Mouse (Mus musculus) T-cell, adult 66 days (primary cell): ENCODE results near the gene Cab39. TPM values are rescaled to one million over a fixed set of nuclear protein-coding genes. Genes with fewer than 3 reads are reported as not detected.

Experiments used
- total RNA-seq, 2 experiments: library from RNA; stranded (reverse); gene quantifications; 3 replicates in 1 of 2; 4 replicates in 1 of 2; pipeline ENCODE4 v1.2.4; 2023

Cab39 gene
- total RNA-seq: 100 to 1,000 TPM; 125 to 130 TPM

GRCm38 (mm10) chr1:85793208-85794105, at the start of gene Cab39:
Gene Cab39, plus strand, starts transcription at chr1:85793441.

GRCm38 (mm10) chr1:85778436-85778835, 14.8 kb upstream of the Cab39 start, which contains the start of gene A630001G21Rik:
Gene A630001G21Rik, minus strand, starts transcription at chr1:85778643.

GRCm38 (mm10) chr1:85894231-85894747, 101.0 kb downstream of the Cab39 start, which contains the start of gene Itm2c:
Gene Itm2c, plus strand, starts transcription at chr1:85894281.

Other genes starting within 250 kb of the Cab39 start
- not detected for gene G530012D18Rik, start 217.8 kb upstream of the Cab39 start, total RNA-seq
- 100 to 1,000 TPM; 140 to 144 TPM for gene Sp110, start 194.6 kb upstream of the Cab39 start, total RNA-seq
- gene Sp140, start 193.1 kb upstream of the Cab39 start, total RNA-seq: 10 to 100 TPM; 47.7 to 53.4 TPM
- 100 to 1,000 TPM; 661 to 663 TPM for gene Sp100, start 143.5 kb upstream of the Cab39 start, total RNA-seq
- 10 to 100 TPM; 26.2 to 32.2 TPM for gene A630001G21Rik, start 14.8 kb upstream of the Cab39 start, total RNA-seq
- 10 to 100 TPM; 75.4 to 84.5 TPM for gene Itm2c, start 100.8 kb downstream of the Cab39 start, total RNA-seq
- under 1 TPM; 0.50 to 0.59 TPM for gene 4933407L21Rik, start 135.0 kb downstream of the Cab39 start, total RNA-seq
- 1 to 10 TPM; 2.8 to 4.6 TPM for gene Gpr55, start 167.6 kb downstream of the Cab39 start, total RNA-seq
- not detected for gene Spata3, start 223.4 kb downstream of the Cab39 start, total RNA-seq